ENCODE assay signal across 15 mouse cellular contexts in genomic region chr7:98403996-98404395, GRCm38 (mm10). TPM values are rescaled to one million over a fixed set of nuclear protein-coding genes. Genes with fewer than 3 reads are reported as not detected.
A peak's percentile ranks its signal among the peaks of the same experiment; 100 is the strongest.
DNase-seq lines count a peak whose midpoint lies in the region; ATAC-seq and TF ChIP-seq lines count a peak whose summit lies in the region.
"Had no signal": no experiment of that assay in that cellular context is flagged by ENCODE, and none has a peak within 500 bp of the region (broad histone marks: within the 10 kb centered on the region; RNA-seq: fewer than 3 reads in every experiment).

No protein-coding gene starts in this region.

- H3K4me3 ChIP-seq in forebrain, embryonic 16.5 days (replicated peaks; ENCODE audit: low read length), result no peak overlapping the region
- H3K4me3 ChIP-seq in heart, adult 2 months, result no peak overlapping the region
- H3K4me3 ChIP-seq: heart, embryonic 13.5 days; layer of hippocampus, adult 2 months; liver, embryonic 15.5 days had no signal

- DNase-seq in kidney, adult 9 months, result peak; percentile 29
- no peak for DNase-seq in kidney, postnatal 36 days
- peak; percentile 56 for DNase-seq in adipocyte (ENCODE audit: low spot score)
- DNase-seq in cerebellum, adult 11 months, result peak; percentile 73
- DNase-seq in thymus, postnatal 14 days, result no peak
- DNase-seq in heart, adult 2 months, result no peak
- DNase-seq in B cell, adult 2 months, result no peak

- WGBS in forebrain, embryonic 16.5 days, result 35% methylated on average over 4 of the region's 4 CpGs
- WGBS in heart, adult 2 months, result 71% methylated on average over 4 of the region's 4 CpGs

- H3K27me3 ChIP-seq in forebrain, embryonic 16.5 days (replicated peaks; ENCODE audit: control insufficient read depth, insufficient read depth, low read length), result no peaks in the 10 kb centered on the region
- H3K27me3 ChIP-seq in heart, adult 2 months (ENCODE audit: control insufficient read depth, insufficient read depth, low read length), result no peaks in the 10 kb centered on the region
- H3K27me3 ChIP-seq: CH12.LX; heart, embryonic 13.5 days; liver, embryonic 15.5 days had no signal

- peak; percentile 89 for ATAC-seq in forebrain, embryonic 16.5 days
- ATAC-seq: inflammation-experienced regulatory T-cells, adult 6 months had no signal

- no peaks in the 10 kb centered on the region for H3K36me3 ChIP-seq in forebrain, embryonic 16.5 days (ENCODE audit: control insufficient read depth, insufficient read depth)
- no peaks in the 10 kb centered on the region for H3K36me3 ChIP-seq in heart, adult 2 months (ENCODE audit: control insufficient read depth, insufficient read depth, low read length)
- H3K36me3 ChIP-seq: heart, embryonic 13.5 days; liver, embryonic 15.5 days had no signal

- no peak overlapping the region for H3K9ac ChIP-seq in forebrain, embryonic 16.5 days (replicated peaks; ENCODE audit: low read depth, low read length)
- H3K9ac ChIP-seq in heart, adult 2 months (ENCODE audit: low read depth, low read length), result no peak overlapping the region
- H3K9ac ChIP-seq: heart, embryonic 13.5 days; liver, embryonic 15.5 days had no signal

- intact Hi-C loops in heart, adult 2 months (cut with DNase I), result no loop called here

- peak overlapping the region; percentile 75 for H3K27ac ChIP-seq in forebrain, embryonic 16.5 days (ENCODE audit: low read length)
- no peak overlapping the region for H3K27ac ChIP-seq in heart, adult 2 months
- H3K27ac ChIP-seq: heart, embryonic 13.5 days; layer of hippocampus, adult 2 months; liver, embryonic 15.5 days; macrophage had no signal

- no peak for TF ChIP-seq CTCF in heart, adult 2 months (IDR thresholded peaks at IDR 0.05)

- H3K79me2 ChIP-seq in heart, adult 2 months (replicated peaks; ENCODE audit: control insufficient read depth, insufficient read depth, low read length), result no peaks in the 10 kb centered on the region

- H3K9me3 ChIP-seq in forebrain, embryonic 16.5 days (ENCODE audit: control insufficient read depth, low read length), result no peaks in the 10 kb centered on the region
- H3K9me3 ChIP-seq: liver, embryonic 15.5 days had no signal

- peaks cover 17% of the 10 kb centered on the region for H3K4me1 ChIP-seq in forebrain, embryonic 16.5 days (replicated peaks; ENCODE audit: control insufficient read depth, insufficient read depth, low read length)
- no peaks in the 10 kb centered on the region for H3K4me1 ChIP-seq in heart, adult 2 months (ENCODE audit: control insufficient read depth, insufficient read depth, low read length)
- H3K4me1 ChIP-seq: heart, embryonic 13.5 days; liver, embryonic 15.5 days had no signal

- no peak overlapping the region for H3K4me2 ChIP-seq in forebrain, embryonic 16.5 days (ENCODE audit: low read length)
- H3K4me2 ChIP-seq: heart, embryonic 13.5 days; liver, embryonic 15.5 days had no signal

- TF ChIP-seq EP300 in heart, adult 2 months (IDR thresholded peaks at IDR 0.05; ENCODE audit: insufficient read depth, low read depth, low read length), result no peak

- TF ChIP-seq POLR2A in heart, adult 2 months (IDR thresholded peaks at IDR 0.05; ENCODE audit: insufficient read depth, low read depth, low read length), result no peak

RNA-seq across cellular contexts. Expression of gene Gucy2d, which starts 36.2 kb away (rescaled TPM):
- polyA plus RNA-seq in forebrain, embryonic 16.5 days (2015; fragmentation: Nextera tagmentation; extraction: Ambion mirVana), result not detected in 2 replicates
- total RNA-seq in heart, adult 2 months (2021), result under 1 TPM in 1 of 2 experiments, not detected in 1; 0.21 TPM
- 0.20 TPM in 1 of 2 replicates, not detected in the other for polyA plus RNA-seq in heart, adult 2 months (2012; rRNA removed)
- total RNA-seq: CH12.LX; layer of hippocampus, adult 2 months had no signal
- polyA plus RNA-seq: frontal cortex, adult 2 months; heart, embryonic 13.5 days; inflammation-experienced regulatory T-cells, adult 6 months; liver, embryonic 15.5 days; macrophage had no signal

RNA-seq across cellular contexts. Expression of gene Tsku, which starts 42.9 kb away (rescaled TPM):
- polyA plus RNA-seq in forebrain, embryonic 16.5 days (2015; fragmentation: Nextera tagmentation; extraction: Ambion mirVana), result 7.9 and 8.0 TPM in 2 replicates
- total RNA-seq in heart, adult 2 months (2021), result 1 to 10 TPM; 2.2 to 2.5 TPM
- polyA plus RNA-seq in heart, adult 2 months (2012; rRNA removed), result 4.9 and 5.9 TPM in 2 replicates
- polyA plus RNA-seq: inflammation-experienced regulatory T-cells, adult 6 months had no signal

Comparison
In these comparisons a context has a peak if more than half of its experiments do, and no peak if none do; other contexts are left out.
1. DNase-seq: peak in kidney, adult 9 months (single experiment), adipocyte (single experiment) and cerebellum, adult 11 months (single experiment); none in kidney, postnatal 36 days (0 of 2), thymus, postnatal 14 days (single experiment), heart, adult 2 months (0 of 2) and B cell, adult 2 months (0 of 2).